ENCODE assay signal across 8 mouse cellular contexts in genomic region chrX:155144718-155145117, GRCm38 (mm10). TPM values are rescaled to one million over a fixed set of nuclear protein-coding genes. Genes with fewer than 3 reads are reported as not detected.
DNase-seq lines count a peak whose midpoint lies in the region; ATAC-seq and TF ChIP-seq lines count a peak whose summit lies in the region.

No protein-coding gene starts in this region.

- H3K27ac ChIP-seq in hindbrain, postnatal 0 days, result no peak overlapping the region
- H3K27ac ChIP-seq in hindbrain, embryonic 12.5 days, result no peak overlapping the region

- H3K9me3 ChIP-seq in hindbrain, postnatal 0 days (ENCODE audit: low read length), result no peaks in the 10 kb centered on the region
- no peaks in the 10 kb centered on the region for H3K9me3 ChIP-seq in hindbrain, embryonic 12.5 days (replicated peaks)

- no peak for ATAC-seq in hindbrain, postnatal 0 days
- ATAC-seq in hindbrain, embryonic 12.5 days (ENCODE audit: low FRiP score), result no peak
- ATAC-seq in common myeloid progenitor, adult 5-6 weeks (replicated peaks; ENCODE audit: low read depth, poor library complexity, severe bottlenecking), result peak; percentile 97
- peak; percentile 98 for ATAC-seq in megakaryocyte, adult 5-6 weeks (ENCODE audit: poor library complexity, severe bottlenecking)

- no peaks in the 10 kb centered on the region for H3K36me3 ChIP-seq in hindbrain, postnatal 0 days (ENCODE audit: insufficient read depth, low read length)
- no peaks in the 10 kb centered on the region for H3K36me3 ChIP-seq in hindbrain, embryonic 12.5 days

- intact Hi-C loops in heart, postnatal 10 days (cut with DNase I), result loop anchor here (1.0 to 5.0 kb wide), 3 partner anchors 72 to 170 kb away; partner anchors contain the start of genes Acot9 and Sat1

- no peak overlapping the region for H3K4me3 ChIP-seq in hindbrain, postnatal 0 days (ENCODE audit: low read length)
- H3K4me3 ChIP-seq in hindbrain, embryonic 12.5 days, result no peak overlapping the region

- DNase-seq in hindbrain, postnatal 0 days (ENCODE audit: low spot score), result peak; percentile 8
- peak; percentile 52 for DNase-seq in ZHBTc4 (ENCODE audit: low read depth, low spot score)
- peak; percentile 54 to 70 for DNase-seq in heart, postnatal 10 days
- peak; percentile 28 for DNase-seq in layer of hippocampus, adult 9-11 months
- peak; percentile 5 for DNase-seq in testis, postnatal 14 days (ENCODE audit: low spot score)

- H3K4me2 ChIP-seq in hindbrain, postnatal 0 days (ENCODE audit: low read depth, low read length), result no peak overlapping the region
- H3K4me2 ChIP-seq in hindbrain, embryonic 12.5 days (replicated peaks), result no peak overlapping the region

- H3K9ac ChIP-seq in hindbrain, postnatal 0 days (replicated peaks; ENCODE audit: low read length), result no peak overlapping the region
- H3K9ac ChIP-seq in hindbrain, embryonic 12.5 days, result no peak overlapping the region

- 22% methylated on average over 3 of the region's 3 CpGs for WGBS in hindbrain, postnatal 0 days
- 22% methylated on average over 3 of the region's 3 CpGs for WGBS in hindbrain, embryonic 12.5 days

- H3K27me3 ChIP-seq in hindbrain, postnatal 0 days (ENCODE audit: insufficient read depth, low read length), result no peaks in the 10 kb centered on the region
- no peaks in the 10 kb centered on the region for H3K27me3 ChIP-seq in hindbrain, embryonic 12.5 days

- H3K4me1 ChIP-seq in hindbrain, postnatal 0 days (ENCODE audit: insufficient read depth, low read length), result no peaks in the 10 kb centered on the region
- H3K4me1 ChIP-seq in hindbrain, embryonic 12.5 days, result no peaks in the 10 kb centered on the region

- TF ChIP-seq CTCF in hindbrain, postnatal 0 days (IDR thresholded peaks at IDR 0.05; ENCODE audit: low read depth), result peak; percentile 42

RNA-seq across cellular contexts. Expression of gene Cldn34b2, which starts 16.5 kb away (rescaled TPM):
- total RNA-seq in hindbrain, postnatal 0 days (2014; rRNA removed), result not detected in 2 replicates
- polyA plus RNA-seq in hindbrain, postnatal 0 days (2015; fragmentation: Nextera tagmentation; extraction: Ambion mirVana), result not detected in 2 replicates
- not detected in 2 replicates for polyA plus RNA-seq in hindbrain, embryonic 12.5 days (2016; fragmentation: Nextera tagmentation; extraction: Ambion mirVana)
- not detected in 2 replicates for total RNA-seq in common myeloid progenitor, adult 5-6 weeks (2017)
- not detected for total RNA-seq in heart, postnatal 10 days (2021)
- not detected in 2 replicates for total RNA-seq in megakaryocyte, adult 5-6 weeks (2015)
- not detected in 2 replicates for total RNA-seq in megakaryocyte, adult 5-6 weeks (2017)

RNA-seq across cellular contexts. Expression of gene Magea2, which starts 51.3 kb away (rescaled TPM):
- total RNA-seq in hindbrain, postnatal 0 days (2014; rRNA removed), result not detected in 2 replicates
- polyA plus RNA-seq in hindbrain, postnatal 0 days (2015; fragmentation: Nextera tagmentation; extraction: Ambion mirVana), result not detected in 2 replicates
- not detected in 2 replicates for polyA plus RNA-seq in hindbrain, embryonic 12.5 days (2016; fragmentation: Nextera tagmentation; extraction: Ambion mirVana)
- total RNA-seq in common myeloid progenitor, adult 5-6 weeks (2017), result not detected in 2 replicates
- total RNA-seq in heart, postnatal 10 days (2021), result not detected
- not detected in 2 replicates for total RNA-seq in megakaryocyte, adult 5-6 weeks (2015)
- total RNA-seq in megakaryocyte, adult 5-6 weeks (2017), result not detected in 2 replicates

RNA-seq across cellular contexts. Expression of gene Magea1, which starts 55.1 kb away (rescaled TPM):
- total RNA-seq in hindbrain, postnatal 0 days (2014; rRNA removed), result not detected in 2 replicates
- not detected in 2 replicates for polyA plus RNA-seq in hindbrain, postnatal 0 days (2015; fragmentation: Nextera tagmentation; extraction: Ambion mirVana)
- polyA plus RNA-seq in hindbrain, embryonic 12.5 days (2016; fragmentation: Nextera tagmentation; extraction: Ambion mirVana), result not detected in 2 replicates
- not detected in 2 replicates for total RNA-seq in common myeloid progenitor, adult 5-6 weeks (2017)
- total RNA-seq in heart, postnatal 10 days (2021), result not detected
- not detected in 2 replicates for total RNA-seq in megakaryocyte, adult 5-6 weeks (2015)
- total RNA-seq in megakaryocyte, adult 5-6 weeks (2017), result not detected in 2 replicates

Comparison
In these comparisons a context has a peak if more than half of its experiments do, and no peak if none do; other contexts are left out.
1. ATAC-seq: peak in common myeloid progenitor, adult 5-6 weeks (single experiment) and megakaryocyte, adult 5-6 weeks (single experiment); none in hindbrain, postnatal 0 days (single experiment) and hindbrain, embryonic 12.5 days (single experiment).
2. DNase-seq: peak in every context shown above with its lines; median percentile 62 in heart, postnatal 10 days; 52 in ZHBTc4; 28 in layer of hippocampus, adult 9-11 months; 8 in hindbrain, postnatal 0 days; 5 in testis, postnatal 14 days.